Mouse (Mus musculus): Measurements from ENCODE around the gene Serpina12. TPM values are rescaled to one million over a fixed set of nuclear protein-coding genes. Genes with fewer than 3 reads are reported as not detected.

The Serpina12 gene
- polyA plus RNA-seq, 1 experiment = not detected

DNA sequence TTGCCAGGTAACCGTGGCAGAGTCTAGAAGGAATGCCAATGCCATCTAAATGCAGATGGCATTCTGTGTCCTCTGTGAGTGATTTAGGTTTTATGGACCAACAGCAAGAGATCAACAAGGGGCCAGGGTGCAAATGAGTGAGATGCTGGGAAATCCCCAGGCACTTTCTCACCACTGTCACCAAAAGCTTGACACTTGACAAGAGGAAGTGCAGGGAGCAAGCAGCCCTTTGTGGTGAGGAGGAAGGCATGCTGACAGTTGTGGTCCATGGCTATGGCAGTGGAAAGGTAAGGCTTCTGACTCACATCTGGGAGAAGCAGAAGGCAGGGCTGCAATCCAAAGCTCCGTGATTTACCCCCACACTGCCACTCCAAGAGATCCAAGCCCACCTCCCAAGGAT lies 17.6 kb upstream of the Serpina12 start:
- Histone ChIP-seq H3K9me3 (ENCODE audit: control insufficient read depth, low read length) (no peaks in the 10 kb centered on the region), H3K4me3 (replicated peaks) (no peak overlapping the region), H3K27me3 (ENCODE audit: control insufficient read depth) (no peaks in the 10 kb centered on the region), H3K4me1 (ENCODE audit: control insufficient read depth) (no peaks in the 10 kb centered on the region), H3K36me3 (ENCODE audit: control insufficient read depth) (no peaks in the 10 kb centered on the region)
- TF ChIP-seq TAL1 (IDR thresholded peaks at IDR 0.05; ENCODE audit: low read length) = no peak
- no peak for TF ChIP-seq GATA1 (IDR thresholded peaks at IDR 0.05; ENCODE audit: low read length)

DNA sequence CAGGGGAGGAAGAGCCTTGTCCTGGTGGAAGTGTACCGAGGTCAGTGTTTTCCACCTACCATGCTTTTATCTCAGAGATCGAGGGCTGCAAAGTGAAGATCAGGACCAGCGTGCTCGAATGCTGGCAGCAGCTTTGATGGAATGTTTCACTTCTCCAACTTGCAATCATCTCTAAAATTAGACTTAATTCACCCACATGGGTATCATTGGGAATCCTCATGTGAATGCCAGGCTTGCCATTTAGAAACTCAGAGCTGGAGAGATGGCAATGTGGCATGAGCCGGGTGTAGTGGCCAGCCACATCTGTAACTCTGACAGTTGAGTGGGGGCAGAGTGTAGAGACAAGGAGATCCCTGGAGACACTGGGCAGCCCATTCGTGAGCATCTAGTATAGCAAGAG lies 15.9 kb upstream of the Serpina12 start:
- no peaks in the 10 kb centered on the region for H3K4me1 ChIP-seq (ENCODE audit: control insufficient read depth)
- TF ChIP-seq TAL1 (IDR thresholded peaks at IDR 0.05; ENCODE audit: low read length) (no peak), GATA1 (IDR thresholded peaks at IDR 0.05; ENCODE audit: low read length) (no peak)
- H3K36me3 ChIP-seq (ENCODE audit: control insufficient read depth) = no peaks in the 10 kb centered on the region
- H3K9me3 ChIP-seq (ENCODE audit: control insufficient read depth, low read length) = no peaks in the 10 kb centered on the region
- H3K27me3 ChIP-seq (ENCODE audit: control insufficient read depth) = no peaks in the 10 kb centered on the region
- H3K4me3 ChIP-seq (replicated peaks) = no peak overlapping the region

DNA sequence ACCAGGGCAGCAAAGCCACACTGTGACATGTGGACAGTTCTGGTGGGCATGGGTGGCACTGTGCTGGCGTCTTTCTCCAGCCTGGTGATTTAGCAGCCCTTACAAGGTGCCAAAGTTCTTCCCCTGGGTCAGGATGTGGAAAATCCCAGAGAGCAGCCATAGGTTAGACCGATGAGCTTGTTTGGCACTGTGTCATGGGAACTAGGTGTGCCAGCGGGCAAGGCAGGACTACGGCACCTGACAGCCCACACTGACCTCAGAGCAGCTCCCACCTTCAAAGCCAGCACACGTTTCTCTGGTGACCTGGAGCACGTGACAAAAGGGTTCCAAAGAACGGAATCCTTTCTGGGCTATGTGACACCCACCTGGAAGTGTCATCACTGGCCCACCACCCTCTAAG lies 13.3 kb upstream of the Serpina12 start:
- Histone ChIP-seq H3K4me3 (replicated peaks) (no peak overlapping the region), H3K36me3 (ENCODE audit: control insufficient read depth) (no peaks in the 10 kb centered on the region), H3K27me3 (ENCODE audit: control insufficient read depth) (no peaks in the 10 kb centered on the region), H3K9me3 (ENCODE audit: control insufficient read depth, low read length) (no peaks in the 10 kb centered on the region), H3K4me1 (ENCODE audit: control insufficient read depth) (no peaks in the 10 kb centered on the region)
- TF ChIP-seq GATA1 (IDR thresholded peaks at IDR 0.05; ENCODE audit: low read length) = no peak

DNA sequence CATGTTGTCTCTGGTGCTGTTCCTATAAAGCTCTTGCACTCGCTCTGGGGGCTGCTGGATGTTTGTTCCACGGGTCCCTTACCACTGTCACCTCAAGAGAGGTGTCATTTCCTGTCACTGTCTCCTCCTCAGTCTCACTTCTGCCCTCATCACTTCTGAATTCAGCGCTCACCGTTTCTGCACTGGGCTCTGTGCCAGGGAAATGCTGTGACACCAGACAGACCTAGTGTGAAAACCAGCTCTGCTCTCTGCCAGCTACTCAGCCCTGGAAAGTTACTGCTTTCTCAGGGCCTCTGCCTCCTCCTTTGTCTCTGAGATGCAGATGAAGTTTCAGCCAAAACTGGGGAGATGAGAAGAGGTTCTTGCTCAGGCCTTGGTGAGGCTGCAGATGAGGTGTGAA lies 12.8 kb upstream of the Serpina12 start:
- no peaks in the 10 kb centered on the region for H3K36me3 ChIP-seq (ENCODE audit: control insufficient read depth)

DNA sequence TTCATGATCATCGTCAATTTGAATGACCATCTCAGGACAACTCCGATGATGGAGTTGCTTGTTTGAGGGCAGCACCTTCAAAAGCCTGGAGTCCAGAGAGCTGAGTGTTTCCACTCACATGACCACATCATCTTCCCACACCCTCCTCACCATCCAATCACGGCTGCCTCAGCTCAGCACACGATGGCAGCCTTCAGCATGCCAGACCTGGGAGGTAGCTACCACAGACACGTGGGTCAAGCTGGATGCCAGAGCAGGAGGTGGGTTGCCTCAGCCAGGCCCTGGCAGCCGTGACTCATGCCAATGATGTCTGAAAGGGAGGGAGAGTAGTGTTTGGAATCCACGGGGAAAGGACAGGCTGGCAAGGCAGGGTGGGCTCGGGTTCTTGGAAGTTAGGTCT lies 11.5 kb upstream of the Serpina12 start:
- TF ChIP-seq GATA1 (IDR thresholded peaks at IDR 0.05; ENCODE audit: low read length) (no peak), TAL1 (IDR thresholded peaks at IDR 0.05; ENCODE audit: low read length) (no peak)
- H3K27me3 ChIP-seq (ENCODE audit: control insufficient read depth) = no peaks in the 10 kb centered on the region
- H3K4me3 ChIP-seq (replicated peaks) = no peak overlapping the region
- H3K36me3 ChIP-seq (ENCODE audit: control insufficient read depth) = no peaks in the 10 kb centered on the region
- H3K9me3 ChIP-seq (ENCODE audit: control insufficient read depth, low read length) = no peaks in the 10 kb centered on the region
- H3K4me1 ChIP-seq (ENCODE audit: control insufficient read depth) = no peaks in the 10 kb centered on the region

More for the DNA sequence above, 12.8 kb upstream of the Serpina12 start:
- Histone ChIP-seq H3K4me3 (replicated peaks) (no peak overlapping the region), H3K4me1 (ENCODE audit: control insufficient read depth) (no peaks in the 10 kb centered on the region), H3K27me3 (ENCODE audit: control insufficient read depth) (no peaks in the 10 kb centered on the region), H3K9me3 (ENCODE audit: control insufficient read depth, low read length) (no peaks in the 10 kb centered on the region)
- no peak for TF ChIP-seq GATA1 (IDR thresholded peaks at IDR 0.05; ENCODE audit: low read length)
- TF ChIP-seq TAL1 (IDR thresholded peaks at IDR 0.05; ENCODE audit: low read length) = no peak

DNA sequence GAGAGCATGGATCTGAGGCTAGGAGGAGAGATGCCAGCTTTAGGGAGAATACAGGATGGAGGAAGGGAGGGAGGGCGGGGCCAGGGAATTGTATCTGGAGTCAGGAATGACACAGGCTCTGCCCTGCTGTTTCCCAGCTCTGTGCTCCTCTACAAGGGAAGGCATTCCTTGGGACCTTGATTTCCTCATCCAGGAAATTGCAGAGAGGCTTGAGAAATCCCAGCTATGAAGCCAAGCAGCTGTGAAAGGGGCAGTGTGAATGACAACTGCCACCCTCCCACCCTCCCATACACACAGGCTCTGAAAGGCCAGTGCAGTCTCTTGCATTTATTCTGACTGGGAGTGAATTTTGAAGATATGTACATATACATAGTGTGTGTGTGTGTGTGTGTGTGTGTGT lies 9.8 kb upstream of the Serpina12 start:
- TF ChIP-seq GATA1 (IDR thresholded peaks at IDR 0.05; ENCODE audit: low read length) (no peak), TAL1 (IDR thresholded peaks at IDR 0.05; ENCODE audit: low read length) (no peak)
- Histone ChIP-seq H3K4me1 (ENCODE audit: control insufficient read depth) (no peaks in the 10 kb centered on the region), H3K27me3 (ENCODE audit: control insufficient read depth) (no peaks in the 10 kb centered on the region), H3K36me3 (ENCODE audit: control insufficient read depth) (no peaks in the 10 kb centered on the region), H3K4me3 (replicated peaks) (no peak overlapping the region), H3K9me3 (ENCODE audit: control insufficient read depth, low read length) (no peaks in the 10 kb centered on the region)

DNA sequence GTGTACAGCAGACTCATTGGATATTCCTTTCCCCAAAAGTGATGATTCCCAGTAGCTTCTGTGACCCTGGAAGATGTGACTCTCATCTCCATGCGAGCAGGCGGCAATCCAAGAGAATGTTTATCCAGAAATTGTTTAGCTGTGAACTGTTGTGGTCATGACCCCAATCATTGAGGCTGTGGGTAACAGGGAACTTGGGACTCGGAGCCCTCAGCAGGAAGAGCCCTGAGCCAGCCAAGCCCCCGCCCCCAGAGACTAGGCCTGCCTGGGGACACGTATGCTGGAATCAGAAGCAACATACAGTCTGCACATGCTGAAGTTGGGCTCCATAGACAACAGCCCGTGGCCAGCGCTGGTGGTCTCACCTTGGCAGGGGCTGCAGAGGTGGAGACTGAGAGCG lies 1.5 kb upstream of the Serpina12 start:
- H3K9me3 ChIP-seq (ENCODE audit: control insufficient read depth, low read length) = peaks cover 19% of the 10 kb centered on the region
- no peak overlapping the region for H3K4me3 ChIP-seq (replicated peaks)
- no peaks in the 10 kb centered on the region for H3K36me3 ChIP-seq (ENCODE audit: control insufficient read depth)
- no peaks in the 10 kb centered on the region for H3K27me3 ChIP-seq (ENCODE audit: control insufficient read depth)
- TF ChIP-seq GATA1 (IDR thresholded peaks at IDR 0.05; ENCODE audit: low read length) = no peak
- no peak for TF ChIP-seq TAL1 (IDR thresholded peaks at IDR 0.05; ENCODE audit: low read length)
- no peaks in the 10 kb centered on the region for H3K4me1 ChIP-seq (ENCODE audit: control insufficient read depth)

DNA sequence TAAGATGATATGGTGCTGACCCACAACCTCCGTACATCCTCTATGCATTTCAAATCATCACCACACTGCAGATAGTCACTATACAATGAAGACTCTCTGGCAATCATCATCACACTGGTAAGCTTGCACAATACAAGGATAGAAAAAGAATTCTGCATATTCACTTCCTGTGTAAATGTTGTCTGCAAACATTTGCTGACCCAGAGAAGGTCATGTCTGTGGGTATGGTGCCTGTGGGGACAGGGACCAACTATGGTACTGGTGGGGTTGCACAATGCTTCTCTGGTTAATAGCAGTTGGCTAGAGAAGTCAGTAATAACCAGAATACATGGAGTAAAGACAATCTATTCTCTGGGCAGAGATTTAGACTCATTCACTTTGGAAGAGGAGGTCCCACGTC lies 1.5 kb downstream of the Serpina12 start:
- TF ChIP-seq TAL1 (IDR thresholded peaks at IDR 0.05; ENCODE audit: low read length) = no peak
- no peak for TF ChIP-seq GATA1 (IDR thresholded peaks at IDR 0.05; ENCODE audit: low read length)
- Histone ChIP-seq H3K4me1 (ENCODE audit: control insufficient read depth) (no peaks in the 10 kb centered on the region), H3K27me3 (ENCODE audit: control insufficient read depth) (no peaks in the 10 kb centered on the region), H3K4me3 (replicated peaks) (no peak overlapping the region), H3K36me3 (ENCODE audit: control insufficient read depth) (no peaks in the 10 kb centered on the region), H3K9me3 (ENCODE audit: control insufficient read depth, low read length) (peaks cover 23% of the 10 kb centered on the region)

DNA sequence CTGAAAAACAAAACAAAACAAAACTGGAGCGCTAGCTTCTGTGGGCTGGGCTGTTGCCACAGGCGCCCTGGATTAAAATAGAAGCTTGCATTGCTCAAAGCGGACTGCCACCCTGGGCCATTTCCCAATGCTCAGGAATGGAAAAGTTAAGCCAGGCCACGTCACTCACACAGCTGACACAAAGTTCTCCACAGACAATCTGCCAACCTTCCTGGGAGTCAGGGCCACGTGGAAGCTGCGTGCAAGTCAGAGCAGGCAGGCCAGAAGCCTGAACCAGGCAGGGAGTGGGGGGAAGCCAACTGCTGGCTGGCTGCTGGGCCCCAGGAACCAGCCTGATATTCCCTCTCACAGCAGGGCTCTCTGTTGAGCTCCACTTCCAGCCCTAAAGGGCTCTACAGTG lies 2.8 kb downstream of the Serpina12 start:
- no peaks in the 10 kb centered on the region for H3K27me3 ChIP-seq (ENCODE audit: control insufficient read depth)
- H3K4me1 ChIP-seq (ENCODE audit: control insufficient read depth) = no peaks in the 10 kb centered on the region
- no peak overlapping the region for H3K4me3 ChIP-seq (replicated peaks)
- TF ChIP-seq TAL1 (IDR thresholded peaks at IDR 0.05; ENCODE audit: low read length) = no peak
- TF ChIP-seq GATA1 (IDR thresholded peaks at IDR 0.05; ENCODE audit: low read length) = no peak
- peaks cover 32% of the 10 kb centered on the region for H3K9me3 ChIP-seq (ENCODE audit: control insufficient read depth, low read length)
- H3K36me3 ChIP-seq (ENCODE audit: control insufficient read depth) = no peaks in the 10 kb centered on the region

DNA sequence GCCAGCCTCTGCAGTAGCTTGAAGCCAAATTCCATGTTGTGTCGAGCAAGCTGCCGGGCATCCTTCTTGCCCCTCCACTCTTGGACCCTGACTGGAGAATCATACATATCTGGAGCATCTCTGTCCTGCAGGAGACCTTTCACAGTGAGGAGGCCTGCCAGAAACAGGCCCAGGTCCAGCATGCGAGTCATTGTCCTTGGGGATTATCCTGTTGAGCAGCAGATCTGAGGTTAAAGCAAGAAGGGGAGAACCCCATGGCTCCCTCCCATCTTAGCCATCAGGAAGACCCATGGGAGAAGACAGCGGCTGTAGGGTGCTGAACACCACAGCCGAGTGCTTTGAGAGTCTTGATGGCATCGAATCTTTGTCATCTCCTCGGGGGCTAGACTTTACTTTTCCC lies 6.1 kb downstream of the Serpina12 start:
- TF ChIP-seq TAL1 (IDR thresholded peaks at IDR 0.05; ENCODE audit: low read length) (no peak), GATA1 (IDR thresholded peaks at IDR 0.05; ENCODE audit: low read length) (no peak)
- Histone ChIP-seq H3K9me3 (ENCODE audit: control insufficient read depth, low read length) (peaks cover 29% of the 10 kb centered on the region), H3K27me3 (ENCODE audit: control insufficient read depth) (no peaks in the 10 kb centered on the region), H3K4me3 (replicated peaks) (no peak overlapping the region), H3K36me3 (ENCODE audit: control insufficient read depth) (no peaks in the 10 kb centered on the region), H3K4me1 (ENCODE audit: control insufficient read depth) (no peaks in the 10 kb centered on the region)

Data from erythroblast, embryonic 14.5 days (primary cell).